Mouse (Mus musculus) adrenal gland, postnatal 10 days (tissue): ENCODE results near the gene Secisbp2l. TPM values are rescaled to one million over a fixed set of nuclear protein-coding genes. Genes with fewer than 3 reads are reported as not detected.

Experiments
- DNase-seq: peaks from one replicate; pipeline ENCODE4 v3.0.0; 2021; ENCODE audit warnings: mixed read lengths
- total RNA-seq, 2 experiments: library from RNA; stranded (reverse); gene quantifications; 2 replicates each; pipeline ENCODE4 v1.2.3; 2021

Secisbp2l gene
- total RNA-seq, 2 experiments from 2014 or later = 45.6 to 52.6 TPM

DNA sequence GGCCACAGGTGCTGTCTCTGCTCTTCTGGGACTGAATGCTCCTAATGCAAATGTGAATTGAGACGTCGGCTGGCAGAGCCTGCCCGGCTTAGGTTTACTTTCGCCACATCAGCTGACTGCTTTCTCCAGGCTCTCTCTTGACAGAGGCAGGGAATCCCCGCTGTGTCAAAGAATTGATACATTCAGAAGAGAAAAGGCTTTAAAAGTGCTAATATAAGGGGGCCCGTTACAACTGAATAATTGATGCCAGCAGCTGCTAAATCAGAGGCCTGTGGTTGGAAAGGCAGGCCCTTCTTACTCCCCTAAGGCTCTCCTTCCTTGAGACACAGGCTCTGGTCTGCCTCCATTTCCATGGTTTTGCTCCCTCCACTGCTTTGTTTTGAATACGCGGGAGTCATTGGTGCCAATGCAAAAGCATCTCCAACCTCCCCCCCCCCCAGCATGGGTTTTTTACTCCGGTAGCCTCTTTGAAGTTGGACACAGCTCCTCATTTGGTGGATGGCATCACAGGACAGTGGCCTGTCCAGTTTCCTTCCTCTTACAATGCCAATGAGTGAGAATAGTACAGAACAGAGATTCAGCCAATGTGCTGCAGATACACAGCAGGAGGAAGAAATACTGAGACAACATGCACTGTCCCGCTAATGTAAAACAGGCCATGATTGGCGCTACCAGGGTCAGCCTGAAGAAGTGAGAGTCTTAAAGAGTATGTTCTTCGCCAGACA is 77.6 kb downstream of the Secisbp2l start:
- DNase-seq = no peak

DNA sequence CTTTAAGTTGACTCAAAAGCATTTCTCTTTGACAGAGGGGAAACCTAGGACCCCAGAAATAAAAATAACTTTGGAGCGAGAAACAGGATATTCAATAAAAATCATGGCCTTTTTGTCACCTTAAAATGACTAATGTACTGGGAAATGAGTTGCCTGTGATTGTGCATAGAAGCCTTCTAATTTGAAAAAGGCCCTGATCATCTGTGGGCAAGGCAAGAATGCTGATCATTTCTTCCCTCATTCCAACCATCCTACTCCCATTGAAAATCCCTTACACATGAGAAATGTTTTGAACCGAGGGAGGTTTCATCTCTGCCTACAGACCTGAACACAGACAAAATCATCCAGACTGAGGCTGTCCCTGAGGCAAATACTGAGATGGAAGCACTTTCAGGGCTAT is 79.8 kb downstream of the Secisbp2l start:
- DNase-seq = no peak

DNA sequence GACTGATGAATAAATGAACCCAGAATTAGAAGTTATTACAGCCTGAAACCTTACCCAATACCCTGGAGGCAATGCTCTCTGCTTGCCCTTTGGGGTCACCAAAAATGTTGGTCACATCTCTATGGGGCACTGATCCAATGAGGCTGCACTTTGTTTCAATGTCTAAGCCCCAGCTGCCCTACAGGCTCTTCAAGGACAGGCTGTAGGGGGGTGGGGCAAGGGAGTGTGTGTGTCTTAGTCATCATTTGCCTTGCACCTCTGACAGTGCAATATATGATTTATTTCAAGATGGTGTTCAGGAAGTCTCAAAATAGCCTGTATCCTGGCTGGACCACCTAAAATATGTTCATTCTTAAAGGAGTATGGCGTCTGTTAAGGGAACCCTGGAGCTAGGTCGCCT is 81.1 kb downstream of the Secisbp2l start:
- DNase-seq = peak; percentile 52

DNA sequence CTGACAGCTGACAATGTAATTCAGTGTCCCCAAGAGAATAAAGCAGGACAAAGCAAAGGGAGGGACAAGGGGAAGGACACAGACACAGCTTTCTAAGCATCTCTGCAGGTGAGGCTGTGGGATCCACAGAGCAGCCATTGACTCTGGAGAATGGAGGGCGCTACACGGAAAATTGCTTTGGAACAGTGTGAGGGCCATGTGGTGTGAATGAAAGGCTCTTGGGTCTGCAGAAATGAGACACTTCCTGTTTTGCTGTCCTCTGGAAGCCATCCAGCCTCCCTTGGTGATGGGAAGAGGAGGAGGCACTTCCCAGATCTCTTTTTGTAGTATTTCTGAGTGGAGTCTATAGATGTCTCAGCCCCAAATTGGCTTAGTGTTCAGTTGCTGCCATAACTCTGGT is 86.5 kb downstream of the Secisbp2l start:
- peak; percentile 31 for DNase-seq

DNA sequence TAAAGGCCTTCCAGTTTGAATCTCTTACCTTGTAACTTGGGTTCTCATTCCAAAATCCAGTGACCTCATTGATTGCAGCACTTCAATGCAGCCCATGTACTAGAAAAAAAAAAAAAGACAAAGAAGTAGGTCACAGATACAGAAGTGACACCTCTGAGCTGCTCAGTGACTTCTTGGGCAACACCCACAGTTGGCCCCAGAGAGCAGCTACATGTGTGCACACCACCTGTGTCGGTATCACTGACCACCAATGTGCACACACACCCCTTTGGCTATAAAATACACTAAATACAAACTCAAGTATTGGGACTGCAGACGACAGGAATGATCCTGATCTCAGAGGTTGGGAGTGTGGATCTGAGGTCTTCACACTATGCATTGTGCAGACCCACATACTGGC is 87.9 kb downstream of the Secisbp2l start:
- DNase-seq = no peak

DNA sequence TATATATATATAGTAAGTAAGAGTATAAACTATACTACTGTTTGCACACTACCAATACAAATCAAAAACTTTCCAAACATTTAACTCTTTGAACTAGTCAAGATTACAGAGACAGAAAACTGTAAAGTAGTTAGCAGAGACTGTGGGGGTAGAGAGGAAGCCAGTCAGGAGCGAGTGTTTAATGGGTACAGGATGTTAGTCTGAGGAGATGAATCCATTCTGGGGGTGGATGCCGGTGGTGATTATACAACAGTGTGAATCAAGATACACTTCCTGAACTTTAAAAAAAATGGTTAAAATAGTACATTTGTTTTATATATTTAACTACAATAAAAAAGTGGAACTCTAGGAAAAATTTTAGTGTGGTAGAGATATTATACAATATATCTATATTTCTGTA is 90.7 kb downstream of the Secisbp2l start:
- no peak for DNase-seq

Other genes starting within 250 kb of the Secisbp2l start
- gene Cep152, start 157.8 kb downstream of the Secisbp2l start, total RNA-seq = 1 to 10 TPM; 4.1 to 5.1 TPM
- gene Eid1, start 109.8 kb downstream of the Secisbp2l start, total RNA-seq = 100 to 1,000 TPM; 111 to 122 TPM
- gene Shc4, start 58.7 kb downstream of the Secisbp2l start, total RNA-seq = 1 to 10 TPM; 2.6 to 3.2 TPM
- 10 to 100 TPM; 40.6 to 41.1 TPM for gene Galk2, start 76.2 kb upstream of the Secisbp2l start, total RNA-seq
- gene Cops2, start 76.3 kb upstream of the Secisbp2l start, total RNA-seq = 100 to 1,000 TPM; 109 to 121 TPM